In genomic region chr10:16814013-16814412, GRCm38 (mm10) we compare ENCODE assay signal across 35 mouse cellular contexts.
"Had no signal": no experiment of that assay in that cellular context is flagged by ENCODE, and none has a peak within 500 bp of the region (broad histone marks: within the 10 kb centered on the region; RNA-seq: fewer than 3 reads in every experiment).

No protein-coding gene starts in this region.

- H3K4me2 ChIP-seq: heart, embryonic 11.5 days; heart, embryonic 12.5 days; heart, embryonic 13.5 days; heart, embryonic 15.5 days; hindbrain, embryonic 12.5 days; hindbrain, embryonic 13.5 days; hindbrain, embryonic 14.5 days; hindbrain, embryonic 15.5 days; intestine, embryonic 15.5 days; kidney, embryonic 15.5 days had no signal

- DNase-seq: heart, postnatal 10 days; heart, postnatal 14 days; heart, postnatal 36 days; heart, postnatal 4 days; kidney, adult 11 months; kidney, adult 18-20 months; kidney, adult 2 months; kidney, adult 8-10 months; kidney, adult 9 months; kidney, postnatal 10 days; kidney, postnatal 14 days; kidney, postnatal 25 days; kidney, postnatal 36 days; kidney, postnatal 4 days; layer of hippocampus, adult 9-11 months; layer of hippocampus, postnatal 36 days had no signal

- H3K27ac ChIP-seq: heart, embryonic 10.5 days; heart, embryonic 13.5 days; heart, embryonic 15.5 days; hindbrain, embryonic 10.5 days; hindbrain, embryonic 12.5 days; hindbrain, embryonic 13.5 days; hindbrain, embryonic 14.5 days; hindbrain, embryonic 15.5 days; hindbrain, postnatal 0 days; intestine, embryonic 15.5 days; kidney, embryonic 15.5 days; kidney, postnatal 0 days; layer of hippocampus, adult 2 months had no signal

- H3K27me3 ChIP-seq: heart, embryonic 12.5 days; heart, embryonic 13.5 days; heart, embryonic 15.5 days; hindbrain, embryonic 12.5 days; hindbrain, embryonic 13.5 days; hindbrain, embryonic 15.5 days; intestine, embryonic 15.5 days; kidney, embryonic 15.5 days had no signal

- H3K36me3 ChIP-seq: heart, embryonic 10.5 days; heart, embryonic 12.5 days; heart, embryonic 13.5 days; heart, embryonic 15.5 days; hindbrain, embryonic 10.5 days; hindbrain, embryonic 12.5 days; hindbrain, embryonic 13.5 days; hindbrain, embryonic 15.5 days; intestine, embryonic 15.5 days; kidney, embryonic 15.5 days had no signal

- H3K4me1 ChIP-seq: heart, embryonic 10.5 days; heart, embryonic 12.5 days; heart, embryonic 13.5 days; heart, embryonic 15.5 days; hindbrain, embryonic 10.5 days; hindbrain, embryonic 12.5 days; hindbrain, embryonic 13.5 days; hindbrain, embryonic 15.5 days; intestine, embryonic 15.5 days; kidney, embryonic 15.5 days had no signal

- H3K4me3 ChIP-seq: heart, embryonic 10.5 days; heart, embryonic 12.5 days; heart, embryonic 13.5 days; heart, embryonic 15.5 days; hindbrain, embryonic 10.5 days; hindbrain, embryonic 12.5 days; hindbrain, embryonic 13.5 days; hindbrain, embryonic 15.5 days; intestine, embryonic 15.5 days; kidney, embryonic 15.5 days; layer of hippocampus, adult 2 months had no signal

- ATAC-seq: hindbrain, embryonic 16.5 days; hindbrain, postnatal 0 days; inflammation-experienced regulatory T-cells, adult 6 months; intestine, embryonic 15.5 days; intestine, embryonic 16.5 days; intestine, postnatal 0 days had no signal

- H3K9ac ChIP-seq: heart, embryonic 12.5 days; heart, embryonic 13.5 days; heart, embryonic 15.5 days; hindbrain, embryonic 12.5 days; hindbrain, embryonic 13.5 days; hindbrain, embryonic 14.5 days; hindbrain, embryonic 15.5 days; intestine, embryonic 15.5 days; kidney, embryonic 15.5 days had no signal

- H3K9me3 ChIP-seq: heart, embryonic 10.5 days; heart, embryonic 12.5 days; heart, embryonic 13.5 days; heart, embryonic 15.5 days; hindbrain, embryonic 10.5 days; hindbrain, embryonic 12.5 days; hindbrain, embryonic 13.5 days; hindbrain, embryonic 15.5 days; intestine, embryonic 15.5 days; kidney, embryonic 15.5 days had no signal
